Mouse (Mus musculus) urinary bladder, postnatal 4 days (tissue): ENCODE results near the gene Jade1.

Experiments used
- DNase-seq, 2 experiments: peaks; one replicate each; pipeline ENCODE4 v3.0.0; 2021 to 2022; ENCODE audit warnings: low spot score in 2 of 2

Jade1 gene

DNA sequence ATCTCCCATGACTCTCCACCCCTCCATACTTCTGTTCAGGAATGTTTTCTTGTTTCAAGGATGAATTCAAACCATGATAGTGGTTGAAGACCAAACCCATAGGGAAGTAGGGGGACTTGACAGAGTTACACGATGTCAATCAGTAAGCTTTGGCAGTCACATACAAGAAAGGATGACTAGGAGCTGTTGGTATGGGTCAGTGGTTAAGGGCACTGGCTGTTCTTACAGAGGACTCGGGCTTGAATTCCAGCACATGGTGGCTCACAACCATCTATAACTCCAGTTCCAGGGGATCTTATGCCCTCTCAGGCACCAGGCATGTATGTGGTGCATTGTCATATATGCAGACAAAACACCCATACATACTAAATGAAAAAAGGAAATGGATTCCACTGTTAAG, 21.7 kb downstream of the Jade1 start:
- no peak for DNase-seq

DNA sequence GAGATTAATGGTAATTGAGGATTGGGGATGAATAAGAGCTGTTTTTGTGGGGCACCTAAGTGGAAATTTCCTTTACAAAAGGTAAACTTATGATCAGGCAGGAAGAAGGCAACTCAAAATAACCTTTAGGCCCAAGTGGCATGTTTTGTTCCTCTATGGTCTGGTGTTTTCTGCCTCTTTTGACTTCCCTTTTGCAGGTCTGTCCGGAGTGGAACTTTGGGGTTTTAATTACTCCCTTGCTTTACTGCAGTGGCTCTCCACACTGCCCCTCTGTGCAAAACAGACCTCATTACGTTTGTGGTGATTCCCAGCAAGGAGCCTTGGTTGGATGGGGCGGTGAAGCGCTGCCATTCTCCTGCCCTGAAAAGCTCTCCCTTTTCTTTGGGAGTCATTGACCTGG, 24.3 kb downstream of the Jade1 start:
- DNase-seq, result no peak

DNA sequence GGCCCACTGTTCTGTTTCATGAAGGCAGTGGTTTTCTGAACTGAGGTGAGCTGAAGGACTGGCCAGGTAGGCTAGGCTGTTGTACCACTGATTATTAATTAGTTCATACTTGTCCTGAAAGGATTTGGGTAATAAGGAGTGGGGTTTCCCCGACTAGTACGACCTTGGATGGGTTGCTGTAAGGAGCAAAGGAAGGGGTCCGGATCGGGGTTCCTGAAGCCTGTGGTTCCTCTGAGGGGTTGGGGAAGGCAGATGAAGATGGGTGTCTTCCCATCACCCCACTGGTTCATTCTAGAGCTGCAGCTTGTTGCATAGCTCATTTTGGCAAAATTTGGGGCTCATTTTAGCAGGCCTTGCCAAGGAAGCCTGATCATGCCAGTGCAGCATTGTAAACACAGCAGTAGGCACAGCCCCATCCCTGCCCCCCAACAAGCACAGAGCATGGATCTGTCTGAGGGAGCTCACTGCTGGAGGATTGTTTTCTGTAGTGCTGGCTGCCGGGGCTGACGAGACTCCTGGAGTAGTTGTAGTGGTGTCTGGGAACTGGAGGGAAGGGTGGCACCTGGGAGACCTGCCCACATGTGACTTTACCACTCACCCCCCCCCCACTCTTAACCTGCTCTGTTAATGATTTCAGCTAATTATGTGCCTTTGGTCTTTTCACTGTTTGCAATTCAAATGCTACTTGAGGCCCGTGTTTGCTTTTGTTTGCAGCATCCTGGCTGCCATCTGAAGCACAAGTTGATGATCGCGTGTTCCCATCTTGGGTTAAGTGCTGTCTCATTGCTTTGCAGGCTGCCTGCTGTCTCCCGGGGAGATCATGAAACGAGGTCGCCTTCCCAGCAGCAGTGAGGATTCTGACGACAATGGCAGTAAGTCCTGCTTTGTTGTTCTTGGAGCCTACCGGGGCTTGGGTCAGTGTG, 25.1 kb downstream of the Jade1 start:
- no peak for DNase-seq

DNA sequence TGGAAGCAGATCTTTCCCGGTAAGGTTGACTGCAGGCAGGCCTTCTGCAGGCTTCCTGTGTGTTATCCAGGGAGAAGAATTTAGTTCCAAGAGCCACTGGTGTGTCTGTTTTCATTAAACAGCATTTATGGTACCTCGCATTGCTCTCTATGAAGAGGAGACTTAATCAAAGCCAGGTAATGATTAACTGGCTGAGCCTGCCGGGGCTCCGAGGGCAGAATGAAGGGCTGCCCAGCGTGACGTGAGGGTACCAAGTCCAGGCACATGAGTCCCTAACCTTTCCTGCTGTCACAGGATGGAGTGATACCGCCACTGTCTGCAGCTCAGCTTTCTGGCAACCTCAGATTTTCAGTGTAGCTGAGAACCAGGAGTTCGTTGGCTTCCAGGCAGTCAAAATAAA, 25.9 kb downstream of the Jade1 start:
- no peak for DNase-seq

DNA sequence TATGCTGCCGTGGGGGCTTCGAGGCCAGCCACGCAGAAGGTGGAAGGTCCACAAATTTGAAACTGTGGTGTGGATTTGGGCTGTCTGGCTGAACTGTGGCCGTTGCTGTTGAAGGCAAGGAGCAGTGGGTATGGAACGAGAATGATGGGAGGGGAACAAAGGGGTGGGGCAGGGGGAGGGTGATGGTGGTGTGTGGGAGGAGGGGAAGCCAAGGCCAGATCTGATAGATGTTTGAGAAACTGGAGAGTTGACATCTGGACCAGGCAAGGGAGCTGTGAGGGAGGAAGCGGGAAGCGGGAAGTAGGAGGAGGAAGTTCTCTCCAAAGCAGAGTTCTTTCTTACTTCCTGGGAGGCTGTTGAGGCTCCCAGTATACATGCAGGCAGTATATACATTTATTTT, 26.7 kb downstream of the Jade1 start:
- no peak for DNase-seq

DNA sequence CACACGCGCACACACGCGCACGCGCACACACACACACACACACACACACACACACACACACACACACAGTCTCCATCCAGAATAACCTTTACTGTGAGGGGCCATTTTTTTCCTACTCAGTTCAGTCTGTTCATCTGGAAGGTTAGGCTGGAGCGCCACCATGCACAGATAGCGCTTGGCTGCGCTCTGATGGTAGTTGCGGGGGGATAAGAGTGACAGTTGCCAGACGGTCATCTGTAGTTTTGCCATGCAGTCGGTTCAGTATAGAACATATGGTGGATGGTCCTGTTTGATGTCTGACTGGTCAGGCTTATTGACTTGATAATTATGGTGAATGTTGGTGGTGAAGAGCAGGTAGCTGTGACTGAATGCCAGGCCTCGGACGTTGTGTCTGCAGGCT, 27.6 kb downstream of the Jade1 start:
- DNase-seq, result no peak

DNA sequence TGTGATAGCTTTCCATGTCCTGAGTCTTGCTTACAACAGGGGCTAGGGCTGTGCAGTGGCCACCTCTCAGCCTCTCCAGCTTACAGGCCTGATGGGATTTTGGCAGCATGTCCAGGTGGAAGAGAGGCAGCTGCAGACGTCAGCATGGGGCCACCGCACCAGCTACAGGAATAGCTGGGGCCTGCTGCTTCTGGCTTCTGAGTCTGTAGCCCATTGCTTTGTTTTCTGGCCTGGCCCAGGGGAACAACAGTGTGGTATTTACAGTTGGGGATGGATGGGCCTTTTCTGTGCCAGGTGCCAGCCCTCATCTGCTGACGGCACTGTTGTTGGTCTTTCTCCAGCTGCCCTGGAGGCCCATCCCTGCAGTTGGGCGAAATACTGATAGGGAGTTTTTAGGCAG, 28.1 kb downstream of the Jade1 start:
- no peak for DNase-seq

DNA sequence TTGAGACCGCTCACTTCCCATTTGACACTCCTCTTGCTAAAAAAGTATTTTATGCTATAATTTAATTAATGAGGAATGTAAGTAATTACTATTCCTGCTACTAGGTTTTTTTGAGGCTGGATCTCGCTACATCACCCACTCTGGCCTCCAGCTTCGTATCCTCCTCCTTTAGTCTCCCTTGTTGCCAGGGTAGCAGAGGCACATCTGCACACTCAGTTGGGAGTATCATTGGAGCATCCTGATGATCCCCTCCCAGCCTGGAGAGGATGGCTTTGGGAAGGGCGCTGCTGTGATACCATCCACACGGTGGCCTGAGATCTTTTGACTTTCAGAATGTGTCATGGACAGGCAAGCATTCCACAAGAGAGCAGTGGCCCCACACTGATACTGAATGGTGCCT, 30.0 kb downstream of the Jade1 start:
- no peak for DNase-seq

DNA sequence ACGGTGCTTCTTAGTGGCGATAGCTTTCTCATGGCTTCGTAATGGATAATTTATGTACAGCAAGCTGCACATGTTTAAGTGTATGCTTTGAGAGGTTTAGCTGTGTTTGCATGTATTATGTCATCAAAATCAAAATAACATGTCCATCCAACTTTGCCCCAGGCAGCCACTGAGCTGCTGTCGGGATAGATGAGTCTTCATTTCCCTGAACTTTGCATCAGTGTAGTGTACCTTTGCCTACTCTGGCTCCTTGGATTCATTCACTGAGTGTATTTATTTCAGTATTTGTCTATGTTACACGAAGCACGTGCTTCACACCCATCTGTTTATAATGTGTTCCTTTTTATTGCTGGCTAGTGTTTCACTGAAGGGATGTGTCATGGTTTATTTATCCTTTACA, 30.8 kb downstream of the Jade1 start:
- DNase-seq, result no peak

DNA sequence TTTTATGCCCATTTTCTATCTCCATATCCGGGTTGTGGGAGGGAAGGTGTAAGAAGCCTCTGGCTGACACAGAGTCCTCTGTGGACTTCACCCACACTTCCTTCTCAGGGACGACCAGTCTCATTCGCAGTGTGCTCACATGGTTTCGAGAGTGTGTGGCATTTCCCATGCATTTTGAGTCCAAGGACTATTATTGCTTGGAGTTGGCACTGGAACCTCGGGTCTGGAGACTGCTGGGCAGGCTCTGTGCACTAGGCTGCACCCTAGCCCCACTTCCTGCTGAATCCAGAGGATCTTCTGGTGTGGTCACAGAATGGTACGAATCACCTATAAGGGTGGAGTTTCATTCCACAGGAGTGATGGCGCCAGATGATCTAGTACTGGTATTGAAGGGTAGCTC, 31.4 kb downstream of the Jade1 start:
- no peak for DNase-seq

DNA sequence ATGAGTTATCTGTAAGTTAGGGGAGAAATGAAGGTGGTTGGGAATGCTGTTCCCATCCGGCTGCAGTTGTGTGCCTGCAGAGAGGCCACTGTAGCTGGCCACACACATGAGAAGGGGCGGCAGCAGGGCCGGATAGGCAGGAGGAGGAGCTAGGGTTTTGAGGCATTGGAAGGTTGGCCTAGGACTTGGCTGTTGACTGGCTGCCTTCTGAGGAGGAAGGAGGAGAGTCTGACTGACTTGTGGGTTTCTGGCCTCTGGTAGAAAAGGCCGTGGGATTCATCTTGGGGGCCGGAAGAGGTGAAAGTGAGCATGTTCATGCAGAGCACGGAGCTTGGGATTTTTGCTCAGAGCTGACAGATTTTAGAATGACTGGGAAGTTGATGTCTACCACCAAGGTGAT, 32.1 kb downstream of the Jade1 start:
- no peak for DNase-seq

DNA sequence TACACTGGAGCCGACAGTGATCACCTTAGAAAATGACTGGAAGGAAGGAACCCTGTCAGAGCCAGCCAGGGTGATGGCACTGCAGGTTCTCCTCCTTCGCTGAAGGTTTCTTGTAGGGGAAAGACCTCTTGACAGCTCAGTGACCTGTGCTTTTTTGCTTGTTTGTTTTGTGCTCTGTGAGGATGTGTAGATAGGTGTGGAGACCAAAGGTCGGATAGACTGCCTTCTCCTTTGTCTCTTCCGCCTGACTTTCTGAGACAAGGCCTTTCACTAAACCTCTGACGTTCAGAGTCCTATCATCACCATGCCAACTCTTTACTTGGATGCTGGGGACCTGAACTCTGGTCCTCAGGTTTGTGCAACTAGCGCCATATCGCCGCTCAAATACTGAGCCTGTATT, 33.0 kb downstream of the Jade1 start:
- no peak for DNase-seq

DNA sequence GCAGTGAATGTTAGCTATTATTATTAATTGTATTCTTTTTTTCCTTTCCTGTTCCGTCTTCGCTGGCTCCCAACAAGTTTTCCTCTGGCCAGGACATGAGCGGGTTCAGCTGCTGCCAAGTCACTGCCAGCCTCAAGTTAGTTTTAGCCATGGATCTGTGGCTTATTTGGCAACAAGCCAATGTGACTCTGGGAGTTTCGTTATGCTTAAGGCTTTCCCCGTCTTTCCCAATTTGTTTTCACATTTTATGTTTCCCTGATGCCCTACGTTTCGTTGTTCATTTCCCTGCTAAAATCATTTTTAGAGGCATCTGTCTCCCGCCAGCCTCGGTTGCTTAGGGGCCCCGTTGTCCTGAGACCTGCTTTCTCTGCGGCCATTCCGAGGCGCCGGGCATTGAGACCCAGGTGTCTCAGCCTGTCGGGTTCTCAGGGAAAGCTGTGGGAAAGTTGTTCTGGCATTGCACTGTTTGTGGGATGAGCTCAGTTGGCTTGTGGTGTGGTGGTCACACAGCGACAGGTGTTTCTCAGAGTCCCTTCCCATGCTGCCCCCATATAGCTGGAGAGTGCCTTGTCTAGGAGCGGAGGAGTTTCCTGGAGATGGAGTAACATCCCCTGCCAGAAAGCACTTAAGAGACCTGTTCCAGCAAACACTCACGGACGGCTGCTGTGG, 33.8 kb downstream of the Jade1 start:
- no peak for DNase-seq

DNA sequence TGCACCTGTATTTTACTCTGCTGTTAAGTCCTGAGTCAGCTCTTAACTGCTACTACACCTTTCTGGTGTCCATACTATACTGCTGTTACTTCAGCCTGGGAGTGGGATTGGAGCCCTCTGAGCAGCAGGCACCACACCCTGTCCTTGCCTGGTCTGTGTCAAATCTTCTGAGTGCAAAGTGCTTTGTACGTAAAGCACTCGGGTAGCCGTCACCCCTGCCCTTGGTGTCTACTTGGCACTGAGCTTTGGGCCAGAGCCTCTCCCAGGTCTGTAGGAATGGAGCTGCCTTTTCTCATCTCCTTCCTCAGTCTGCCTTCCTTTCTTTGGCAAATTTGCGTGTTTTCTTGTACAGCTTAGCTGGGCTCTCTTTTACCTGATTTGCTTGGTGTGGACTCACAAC, 34.5 kb downstream of the Jade1 start:
- no peak for DNase-seq

DNA sequence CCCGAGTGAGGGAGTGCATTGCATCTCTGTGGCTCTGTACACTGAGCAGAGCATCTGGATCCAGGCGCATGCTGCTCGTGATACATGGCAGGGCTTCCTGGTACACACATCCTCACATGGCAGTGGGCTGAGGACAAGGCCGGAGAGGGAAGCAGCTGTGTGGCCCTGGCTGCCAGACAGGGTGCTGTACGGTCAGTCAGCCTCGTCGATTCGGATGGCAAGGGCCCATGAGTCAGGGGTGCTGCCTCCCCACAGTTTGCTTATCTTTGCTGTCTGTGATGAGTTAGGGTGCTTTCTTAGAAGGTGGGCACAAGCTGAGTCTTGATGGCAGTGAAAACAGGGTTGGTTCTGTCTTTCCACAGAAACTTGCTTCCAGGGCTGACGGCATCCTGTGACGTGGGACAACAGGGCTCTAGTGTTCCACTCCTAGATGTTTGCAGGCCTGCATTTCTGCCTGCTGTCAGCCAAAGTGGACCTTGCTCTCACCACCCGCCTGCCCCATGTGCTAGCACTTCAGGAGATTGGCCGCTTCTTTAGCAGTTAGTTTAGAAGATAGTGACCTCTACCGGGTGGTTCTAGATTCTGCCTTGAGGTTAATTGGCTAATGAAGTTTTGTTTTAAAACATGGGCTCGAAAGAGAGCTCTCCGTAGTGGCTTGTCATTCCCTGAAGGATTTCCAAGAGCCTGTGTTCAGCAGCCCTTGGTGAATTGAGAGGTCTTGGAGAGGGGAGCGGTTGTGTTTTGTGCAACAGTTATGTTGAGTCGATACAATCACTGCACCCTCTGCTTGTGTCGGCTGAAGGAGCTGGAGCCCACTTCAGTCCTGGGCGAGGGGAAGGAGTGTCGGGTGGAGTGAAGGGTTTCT, 35.4 kb downstream of the Jade1 start:
- no peak for DNase-seq

DNA sequence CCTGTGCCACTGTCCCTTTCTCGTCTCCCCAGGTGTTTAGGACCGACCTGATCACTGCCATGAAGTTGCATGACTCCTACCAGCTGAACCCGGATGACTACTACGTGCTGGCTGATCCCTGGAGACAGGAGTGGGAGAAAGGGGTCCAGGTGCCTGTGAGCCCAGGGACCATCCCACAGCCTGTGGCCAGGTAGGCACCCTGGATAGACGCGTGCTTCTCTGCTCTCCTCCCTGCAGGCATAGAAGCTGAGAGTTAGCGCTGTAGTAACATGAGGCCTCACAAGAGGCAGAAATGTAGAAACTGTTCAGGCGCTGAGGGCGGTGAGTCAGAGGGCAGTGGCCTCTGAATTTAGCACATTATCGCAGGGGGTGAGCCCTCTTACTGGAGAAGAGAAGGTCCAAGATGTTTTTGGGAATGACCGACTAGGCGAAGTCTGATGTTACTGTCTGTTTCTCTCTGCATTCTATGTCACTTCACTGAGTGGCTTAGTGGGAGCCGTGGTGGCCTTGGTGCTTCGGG, 36.2 kb downstream of the Jade1 start:
- no peak for DNase-seq

DNA sequence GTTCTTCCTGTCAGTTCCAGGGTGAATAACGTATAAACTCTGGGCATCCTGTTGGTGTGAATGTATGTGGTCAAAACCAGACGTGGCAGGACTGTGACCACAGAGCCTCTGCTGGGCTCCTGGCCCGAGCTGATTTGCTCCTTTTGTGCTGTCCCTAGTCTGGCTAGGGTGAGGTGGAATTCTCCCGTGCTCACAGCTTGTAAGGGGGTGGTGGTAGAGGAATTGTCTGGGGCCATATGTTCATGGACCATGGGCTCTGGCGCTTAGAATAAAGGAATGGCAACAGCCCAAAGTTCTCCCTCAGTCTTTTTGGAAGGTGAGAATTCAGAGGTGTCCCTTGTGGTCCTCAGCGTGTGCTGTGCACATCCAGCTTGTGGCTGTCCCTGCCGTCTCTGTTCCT, 37.3 kb downstream of the Jade1 start:
- DNase-seq, result no peak

DNA sequence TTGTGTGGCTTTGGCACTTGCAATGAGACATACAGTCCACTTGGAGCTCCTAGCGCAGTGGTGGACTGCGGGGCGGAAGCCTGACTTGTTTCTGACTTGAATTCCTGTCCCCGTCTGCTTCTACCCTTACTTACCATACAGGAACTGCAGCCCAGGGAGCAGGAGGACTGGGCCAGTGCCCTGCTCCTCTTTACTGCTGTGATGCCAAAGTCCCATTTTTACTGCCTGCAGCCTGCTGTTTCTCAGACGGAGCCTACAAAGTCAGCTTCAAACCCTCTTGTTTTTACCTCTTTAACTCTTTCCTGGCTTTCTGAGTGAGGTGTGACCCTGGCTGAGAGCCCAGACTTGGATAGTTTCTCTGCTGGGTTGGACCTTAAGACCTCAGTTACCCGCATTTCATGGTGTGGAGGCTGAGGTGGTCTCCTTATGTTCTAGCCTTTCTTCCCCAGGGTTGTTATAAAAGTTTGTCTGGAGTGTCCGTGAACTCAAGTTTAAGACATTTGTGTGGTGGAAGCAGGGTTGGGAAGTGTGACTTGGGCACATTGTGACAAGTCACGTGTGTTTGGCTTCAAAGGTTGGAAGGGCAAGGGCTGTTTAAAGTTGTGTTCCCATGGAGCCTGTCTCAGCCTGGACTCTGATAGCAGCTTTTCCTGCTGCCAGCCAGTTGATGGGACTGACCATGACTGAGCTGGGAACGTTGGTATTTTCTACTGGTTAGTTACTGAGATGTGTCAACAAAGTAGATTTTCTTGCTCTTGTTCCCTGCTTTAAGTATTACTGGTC, 38.8 kb downstream of the Jade1 start:
- no peak for DNase-seq

DNA sequence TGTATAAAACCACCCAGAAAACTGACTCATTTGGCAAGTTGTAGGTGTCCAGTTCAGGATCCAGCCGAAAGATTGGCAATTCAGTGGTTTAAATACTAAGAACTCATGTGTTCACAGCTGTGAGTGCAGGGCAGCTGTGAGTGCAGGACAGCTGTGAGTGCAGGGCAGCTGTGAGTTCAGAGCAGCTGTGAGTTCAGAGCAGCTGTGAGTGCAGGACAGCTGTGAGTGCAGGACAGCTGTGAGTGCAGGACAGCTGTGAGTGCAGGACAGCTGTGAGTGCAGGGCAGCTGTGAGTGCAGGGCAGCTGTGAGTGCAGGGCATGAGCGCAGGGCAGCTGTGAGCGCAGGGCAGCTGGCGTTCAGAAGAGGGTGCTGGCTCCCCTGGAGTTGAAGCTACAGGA, 39.5 kb downstream of the Jade1 start:
- DNase-seq, result no peak

DNA sequence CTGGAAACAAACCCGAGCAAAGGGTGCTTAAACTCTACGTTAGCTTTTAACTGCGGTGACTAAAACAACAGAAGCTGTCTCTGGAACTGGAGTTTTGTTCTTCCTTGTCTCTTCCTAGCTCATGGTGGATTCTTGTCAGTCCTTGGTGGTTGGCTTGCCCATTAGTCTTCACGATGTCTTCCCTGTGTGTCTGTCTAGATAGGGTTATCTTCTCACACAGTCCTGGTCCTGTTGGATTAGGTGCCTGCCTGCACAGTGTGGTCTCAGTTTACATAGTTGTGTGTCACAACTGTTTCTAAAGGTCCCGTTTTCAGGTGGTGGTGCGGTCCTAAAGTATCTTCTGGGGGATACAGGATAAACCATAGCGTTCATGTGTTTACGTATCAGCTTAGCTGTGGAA, 41.5 kb downstream of the Jade1 start:
- no peak for DNase-seq

DNA sequence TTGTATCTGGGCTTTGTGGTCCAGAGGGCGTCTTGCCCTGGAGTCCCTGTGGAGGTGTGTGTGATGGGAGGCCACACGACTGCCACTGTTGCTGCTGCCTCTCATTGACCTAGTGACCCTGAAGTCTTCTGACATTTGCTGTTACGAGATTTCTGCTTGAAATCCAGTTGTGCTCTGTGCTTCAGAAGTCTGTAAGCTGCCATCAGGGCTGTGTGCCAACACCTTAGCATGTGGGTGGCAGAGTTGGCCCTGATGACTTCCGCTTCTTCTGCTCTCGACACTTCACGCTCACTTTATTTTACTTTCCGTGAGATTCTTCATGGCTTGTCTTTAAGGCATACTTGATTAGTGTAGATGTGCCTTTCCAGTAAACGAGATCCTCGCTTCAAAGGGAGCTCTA, 42.9 kb downstream of the Jade1 start:
- DNase-seq, result no peak
